Mouse (Mus musculus) frontal cortex, adult 2 months (tissue): ENCODE results near the gene Tfap2e. TPM values are rescaled to one million over a fixed set of nuclear protein-coding genes. Genes with fewer than 3 reads are reported as not detected.

Source experiments
- DNase-seq, 2 experiments: peaks; one replicate each; pipeline ENCODE4 v3.0.0; 2022; ENCODE audit warnings: low spot score in 1 of 2; ENCODE audit errors: extremely low spot score in 1 of 2
- polyA plus RNA-seq: library from polyadenylated mRNA; depleted of rRNA; stranded (reverse); fragments of >200 nt; gene quantifications from 2 replicates; pipeline ENCODE4 v1.2.3, GENCODE M21; 2012; rRNA removed

Tfap2e gene
- polyA plus RNA-seq, 1 experiment = 0.04 TPM

DNA sequence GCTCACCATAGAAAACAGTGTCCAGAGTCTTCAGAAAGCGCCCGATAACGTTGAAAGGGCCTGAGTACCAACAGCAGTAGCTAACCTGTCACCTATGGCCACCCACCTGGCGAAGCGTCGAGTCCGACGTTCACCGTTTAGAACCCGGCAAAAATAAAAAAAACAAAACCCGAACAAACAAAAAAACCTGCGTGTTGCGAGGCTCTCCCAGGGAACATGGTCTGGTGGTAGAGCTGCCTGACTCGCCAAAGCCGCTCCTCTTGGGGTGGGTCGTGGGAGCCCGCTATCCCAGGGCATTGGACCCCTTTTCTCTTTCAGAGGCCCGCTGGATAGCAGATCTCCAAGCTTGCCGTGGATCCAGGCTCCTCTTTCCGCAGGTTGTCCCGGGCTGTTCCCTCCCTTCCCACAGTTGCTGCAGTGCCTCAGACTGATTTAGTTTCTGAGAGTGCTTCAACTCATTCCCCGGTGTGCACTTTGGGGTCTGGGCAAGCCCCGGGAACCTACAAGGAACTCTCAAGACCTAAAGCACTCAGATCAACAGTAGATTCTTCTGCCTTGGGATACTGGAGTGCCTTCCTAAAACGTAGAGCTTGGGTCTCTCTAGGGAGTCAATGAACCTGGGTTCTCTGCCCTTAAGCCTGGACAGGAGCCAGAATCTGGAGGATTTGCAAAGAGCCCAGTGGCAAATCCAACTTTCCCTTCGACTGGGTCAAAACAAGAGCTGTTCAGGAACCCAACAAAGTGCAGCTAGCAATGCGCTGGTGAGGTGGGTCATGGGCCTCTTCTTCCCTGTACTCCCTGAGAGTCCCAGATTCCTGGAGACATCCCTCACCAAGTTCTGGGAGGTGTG lies 3.3 kb downstream of the Tfap2e start:
- no peak for DNase-seq

DNA sequence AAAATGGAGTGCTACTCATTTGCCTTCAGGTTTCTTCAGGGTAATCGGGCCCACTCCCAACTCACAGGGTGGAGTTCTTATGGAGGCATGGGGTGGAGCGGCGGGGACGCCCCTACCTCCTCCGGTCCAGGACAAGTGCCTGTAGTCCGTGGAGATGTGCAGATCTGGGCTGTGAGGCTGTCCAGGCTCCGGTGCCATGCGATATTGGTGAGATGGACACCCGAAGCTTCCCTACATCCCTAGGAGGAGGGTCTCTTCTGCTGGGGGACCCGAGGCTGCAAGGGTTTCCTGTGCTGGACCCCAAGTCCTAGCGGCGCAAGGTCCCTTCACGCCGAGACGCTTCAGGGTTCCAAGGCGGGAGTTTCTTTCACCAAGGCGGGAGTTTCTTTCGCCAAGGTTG lies 3.9 kb downstream of the Tfap2e start:
- no peak for DNase-seq

DNA sequence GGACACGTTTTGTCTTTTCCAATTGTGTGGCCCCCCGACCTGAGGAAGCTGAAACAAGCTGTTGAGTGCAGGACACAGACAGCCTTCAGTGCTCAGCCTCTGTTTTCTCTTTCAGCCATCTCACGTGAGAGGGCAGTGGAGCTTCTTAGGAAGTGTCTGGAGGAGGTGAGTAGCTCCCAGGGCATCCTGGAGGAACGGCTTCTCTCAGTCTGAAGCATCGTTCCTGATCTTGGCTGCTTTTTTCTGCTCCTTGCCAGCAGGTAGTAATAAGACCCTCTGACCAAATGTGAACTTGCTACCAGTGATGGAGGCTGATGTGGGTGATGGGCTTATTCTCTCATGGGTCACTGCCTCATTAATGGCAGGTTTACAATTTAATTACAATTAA lies 28.6 kb downstream of the Tfap2e start:
- DNase-seq = no peak

DNA sequence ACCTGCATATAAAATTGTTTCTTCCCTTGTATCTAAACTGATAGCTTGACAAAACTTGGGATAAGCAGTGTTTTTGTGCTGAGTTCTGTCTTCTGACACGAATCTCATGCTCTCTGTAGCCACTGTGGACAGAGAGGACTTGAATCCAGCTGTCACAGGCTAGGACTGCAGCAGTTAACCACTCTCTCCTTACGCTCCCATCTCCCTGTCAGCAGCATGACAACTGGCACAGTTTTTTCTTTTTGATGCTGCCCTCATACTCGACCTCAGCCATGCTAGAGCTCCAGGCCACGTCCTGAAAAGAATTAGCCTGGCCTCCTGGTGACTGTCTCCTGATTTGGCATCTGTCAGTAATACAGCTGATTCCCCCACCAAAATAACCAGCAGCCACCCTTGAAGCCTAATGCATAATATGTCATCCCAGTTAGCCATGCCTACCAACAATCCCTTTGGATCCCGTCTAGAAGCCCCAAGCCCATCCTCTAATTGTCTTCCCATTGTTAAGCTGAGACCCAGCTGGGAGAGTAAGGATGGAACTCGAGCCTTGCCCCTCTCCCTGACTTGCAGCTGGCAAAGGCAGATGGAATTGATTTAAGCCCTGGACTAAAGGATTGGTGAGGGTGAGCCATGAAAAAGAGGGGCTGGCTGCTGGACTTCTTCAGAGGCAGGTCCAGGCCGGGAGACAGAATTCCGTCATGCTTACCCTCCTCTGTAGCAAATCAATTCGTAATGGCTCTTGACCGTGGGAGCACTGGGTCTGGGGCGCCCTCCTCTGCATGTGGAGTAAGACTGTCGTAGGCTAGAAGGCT lies 29.2 kb downstream of the Tfap2e start:
- no peak for DNase-seq

DNA sequence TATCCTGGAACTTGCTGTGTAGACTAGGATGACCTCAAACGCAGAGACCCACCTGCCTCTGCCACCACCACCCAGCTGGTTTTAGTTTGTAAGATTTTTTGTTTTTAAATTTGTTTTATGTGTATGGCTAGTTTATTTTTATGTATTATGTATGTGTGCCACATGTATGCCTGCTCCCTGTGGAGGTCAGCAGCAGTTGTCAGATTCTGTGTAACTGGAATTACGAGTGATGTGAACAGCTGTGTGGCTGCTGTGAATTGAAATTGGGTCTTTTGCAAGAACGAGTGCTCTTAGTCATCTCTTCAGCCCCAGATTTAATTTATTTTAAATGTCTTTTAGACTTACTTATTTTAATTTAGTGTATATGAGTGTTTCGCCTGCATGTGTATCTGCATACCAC lies 39.1 kb downstream of the Tfap2e start:
- no peak for DNase-seq

DNA sequence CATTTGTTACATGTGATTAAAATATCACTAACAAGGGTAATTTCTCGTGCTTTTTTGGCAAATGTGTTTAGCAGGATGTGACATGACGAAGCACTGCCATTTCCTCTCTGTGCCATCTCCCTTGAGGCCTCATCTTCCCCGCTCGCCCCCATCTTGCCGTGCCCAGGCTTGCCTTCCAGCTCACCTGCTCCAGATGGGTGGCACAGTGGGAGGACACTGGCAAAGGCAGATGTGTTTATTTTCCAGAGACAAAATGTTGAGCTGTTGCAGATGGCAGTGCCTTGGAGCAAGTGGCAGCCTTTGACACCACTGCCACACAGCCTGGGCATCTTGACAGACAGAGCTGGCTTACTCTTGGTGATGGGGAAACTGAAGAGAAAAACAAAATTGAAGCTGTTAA lies 43.0 kb downstream of the Tfap2e start:
- no peak for DNase-seq

DNA sequence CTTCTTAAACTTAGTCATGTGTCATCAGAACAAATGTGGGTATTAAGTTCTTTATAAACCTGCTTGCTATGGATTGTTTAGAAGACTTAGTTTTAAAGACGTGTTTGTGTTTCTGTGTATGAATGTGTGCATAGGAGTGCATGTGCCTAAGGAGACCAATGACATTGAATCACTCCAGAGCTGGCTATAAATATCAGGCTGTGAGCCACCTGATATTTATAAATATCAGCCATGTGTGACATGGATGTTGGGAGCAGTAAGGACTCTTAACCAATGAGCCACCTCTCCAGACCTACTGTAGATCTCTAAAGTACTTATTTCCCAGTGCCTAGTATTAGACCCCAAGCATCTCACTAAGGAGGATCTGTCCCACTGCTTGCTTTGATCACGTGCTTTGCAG lies 46.6 kb downstream of the Tfap2e start:
- DNase-seq = no peak

DNA sequence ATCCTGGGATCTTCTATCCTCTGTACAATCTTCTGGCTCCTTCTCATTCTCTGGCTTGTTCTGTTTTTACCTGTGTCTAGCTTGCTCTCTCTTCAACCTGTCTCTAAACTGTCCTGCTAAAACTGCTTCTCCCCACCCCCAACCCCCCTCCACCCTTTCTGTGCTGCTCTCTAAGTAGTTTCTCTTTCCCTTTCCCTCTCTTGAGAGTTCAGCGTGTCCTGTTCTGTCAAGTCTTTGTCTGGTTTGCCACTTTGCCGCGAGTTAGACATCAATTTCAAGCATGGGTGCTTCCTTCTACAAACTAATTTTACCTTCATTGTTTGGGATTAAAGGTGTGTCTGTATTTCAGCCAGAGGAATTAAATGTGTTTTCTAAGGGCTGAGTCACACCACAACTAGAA lies 53.0 kb downstream of the Tfap2e start:
- DNase-seq = no peak

DNA sequence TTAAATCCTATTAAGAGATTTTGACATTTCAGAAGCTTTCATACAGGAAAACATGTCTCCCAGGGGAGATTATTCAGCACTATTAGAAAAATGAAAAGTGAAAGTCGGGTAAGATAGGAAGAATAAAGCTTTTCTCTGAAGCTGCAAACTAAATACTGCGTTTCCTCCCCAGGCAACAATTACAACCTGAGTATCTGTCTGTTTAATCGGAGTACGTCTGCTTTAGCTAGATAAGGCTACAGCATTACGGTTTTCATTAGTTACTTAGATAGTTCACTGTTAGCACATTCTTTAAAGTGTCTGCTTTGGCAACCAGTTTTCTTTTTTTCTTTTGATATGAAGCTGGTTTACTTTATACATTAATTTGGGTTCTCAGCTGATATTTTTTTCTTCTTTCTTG lies 53.7 kb downstream of the Tfap2e start:
- no peak for DNase-seq

DNA sequence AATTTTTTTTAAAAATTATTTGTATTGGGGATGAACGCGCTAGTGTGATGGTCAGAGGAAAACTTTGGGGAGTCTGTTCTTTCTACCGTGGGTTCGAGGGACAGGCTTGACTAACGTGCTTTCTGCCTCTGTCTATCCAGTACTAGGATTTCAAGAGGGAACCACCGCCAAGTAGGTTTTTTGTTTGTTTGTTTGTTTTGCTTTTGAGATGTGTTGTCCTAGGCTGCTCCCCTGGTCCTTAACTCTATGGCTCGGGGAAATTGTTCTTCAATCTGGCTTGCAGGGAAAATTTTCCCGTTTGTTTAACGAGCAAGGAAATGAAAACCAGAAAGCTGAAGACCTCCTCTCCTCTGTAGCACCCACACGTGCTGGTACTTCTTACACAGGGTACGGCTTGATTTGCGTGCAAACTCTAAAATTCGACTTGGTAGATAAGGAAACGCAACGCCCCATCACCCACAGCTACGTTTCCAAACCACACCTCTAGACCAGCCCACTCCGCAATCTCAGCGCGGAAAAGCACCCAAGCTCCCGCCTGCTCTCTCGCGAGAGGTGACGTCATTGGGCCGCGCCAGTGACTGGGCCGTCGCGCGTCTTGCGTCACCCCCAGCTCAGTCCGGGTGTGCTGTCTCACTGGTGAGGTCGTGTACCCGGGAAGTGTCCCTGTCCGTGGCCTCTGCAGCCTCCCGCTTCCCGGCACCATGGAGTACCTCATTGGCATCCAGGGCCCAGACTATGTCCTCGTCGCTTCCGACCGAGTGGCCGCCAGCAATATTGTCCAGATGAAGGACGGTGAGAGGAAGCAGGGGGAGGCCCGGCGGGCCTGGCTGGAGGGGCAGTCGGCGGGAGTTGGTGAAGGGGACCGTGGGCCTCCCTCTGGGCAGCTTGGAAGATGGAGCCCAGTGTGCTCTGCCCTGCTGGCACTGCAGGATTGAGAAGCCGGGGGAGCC lies 58.7 kb downstream of the Tfap2e start, which contains the start of gene Psmb2:
Gene Psmb2, plus strand, starts transcription at position 577 of the 950 bp plus-strand sequence.
- peak; percentile 90 to 99 for DNase-seq

DNA sequence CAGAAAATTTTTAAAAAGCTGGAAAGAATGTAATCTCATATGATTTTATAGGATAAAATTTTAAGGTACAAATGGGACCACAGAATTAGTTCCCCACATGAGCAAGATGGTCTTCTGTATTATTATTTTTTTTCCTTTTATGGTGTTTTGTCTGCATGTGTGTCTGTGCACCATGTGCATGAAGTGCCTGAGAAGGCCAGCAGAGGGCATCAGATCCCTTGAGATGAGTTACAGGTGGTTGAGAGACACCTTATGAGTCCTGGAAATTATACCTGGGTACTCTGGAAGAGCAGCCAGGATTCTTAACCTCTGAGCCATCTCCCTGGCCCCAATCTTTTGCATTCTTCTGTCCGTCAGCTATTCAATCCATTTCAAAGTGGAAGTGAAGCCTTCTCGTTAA lies 69.0 kb downstream of the Tfap2e start:
- DNase-seq = no peak

Other genes with a start within 250 kb of the Tfap2e start
- 6.4 and 6.8 TPM in 2 replicates for gene Ago4, start 202.8 kb downstream of the Tfap2e start, polyA plus RNA-seq
- 0.50 and 1.2 TPM in 2 replicates for gene Clspn, start 179.3 kb downstream of the Tfap2e start, polyA plus RNA-seq
- 50.9 and 53.0 TPM in 2 replicates for gene 5730409E04Rik, start 126.4 kb downstream of the Tfap2e start, polyA plus RNA-seq
- 171 and 176 TPM in 2 replicates for gene Psmb2, start 58.6 kb downstream of the Tfap2e start, polyA plus RNA-seq
- 953 and 983 TPM in 2 replicates for gene Ncdn, start 17.2 kb upstream of the Tfap2e start, polyA plus RNA-seq
- 50.5 and 53.4 TPM in 2 replicates for gene AU040320, start 17.3 kb upstream of the Tfap2e start, polyA plus RNA-seq
- 25.3 and 26.1 TPM in 2 replicates for gene Zmym4, start 231.9 kb upstream of the Tfap2e start, polyA plus RNA-seq